Comparison of ENCODE assay signal across 8 mouse cellular contexts in genomic region chr5:120386361-120386760, GRCm38 (mm10).
"Had no signal": no experiment of that assay in that cellular context is flagged by ENCODE, and none has a peak within 500 bp of the region (broad histone marks: within the 10 kb centered on the region; RNA-seq: fewer than 3 reads in every experiment).

No protein-coding gene starts in this region.

- DNase-seq: kidney, adult 2 months; kidney, postnatal 14 days; liver; liver, embryonic 13.5 days; liver, postnatal 0 days; lung, postnatal 14 days; thymus, adult 18-20 months; thymus, postnatal 14 days had no signal
